Mouse (Mus musculus) heart, embryonic 13.5 days (tissue): Measurements from ENCODE around the gene Olfr507. TPM values are rescaled to one million over a fixed set of nuclear protein-coding genes. Genes with fewer than 3 reads are reported as not detected.

Experiments
- polyA plus RNA-seq: library from polyadenylated mRNA; unstranded; fragments of >200 nt; fragmentation: Nextera tagmentation; extraction: Ambion mirVana; gene quantifications from 2 replicates; pipeline ENCODE4 v1.2.1, GENCODE M21; 2015

Olfr507 gene
- polyA plus RNA-seq, 1 experiment from 2014 or later = not detected

Other genes with a start within 250 kb of the Olfr507 start
- gene Olfr495, start 228.6 kb upstream of the Olfr507 start, polyA plus RNA-seq = not detected in 2 replicates
- gene Olfr497, start 201.4 kb upstream of the Olfr507 start, polyA plus RNA-seq = not detected in 2 replicates
- gene Olfr498, start 156.5 kb upstream of the Olfr507 start, polyA plus RNA-seq = not detected in 2 replicates
- gene Olfr502, start 96.7 kb upstream of the Olfr507 start, polyA plus RNA-seq = not detected in 2 replicates
- gene Olfr503, start 77.3 kb upstream of the Olfr507 start, polyA plus RNA-seq = not detected in 2 replicates
- gene Olfr504, start 56.0 kb upstream of the Olfr507 start, polyA plus RNA-seq = not detected in 2 replicates
- not detected in 2 replicates for gene Olfr506, start 11.0 kb upstream of the Olfr507 start, polyA plus RNA-seq
- not detected in 2 replicates for gene Olfr508, start 8.2 kb downstream of the Olfr507 start, polyA plus RNA-seq
- gene Olfr509, start 30.1 kb downstream of the Olfr507 start, polyA plus RNA-seq = not detected in 2 replicates
- not detected in 2 replicates for gene Olfr510, start 44.6 kb downstream of the Olfr507 start, polyA plus RNA-seq
- not detected in 2 replicates for gene Olfr512, start 91.5 kb downstream of the Olfr507 start, polyA plus RNA-seq
- not detected in 2 replicates for gene Olfr513, start 129.2 kb downstream of the Olfr507 start, polyA plus RNA-seq
- gene Olfr514, start 204.2 kb downstream of the Olfr507 start, polyA plus RNA-seq = not detected in 2 replicates
- not detected in 2 replicates for gene Olfr516, start 228.7 kb downstream of the Olfr507 start, polyA plus RNA-seq